ENCODE assay signal across 9 mouse cellular contexts in genomic region chr12:49951821-49952220, GRCm38 (mm10).
DNase-seq lines count a peak whose midpoint lies in the region; ATAC-seq and TF ChIP-seq lines count a peak whose summit lies in the region.
"Had no signal": no experiment of that assay in that cellular context is flagged by ENCODE, and none has a peak within 500 bp of the region (broad histone marks: within the 10 kb centered on the region; RNA-seq: fewer than 3 reads in every experiment).

No protein-coding gene starts in this region.

- no peak overlapping the region for H3K9ac ChIP-seq in forebrain, embryonic 16.5 days (replicated peaks; ENCODE audit: low read depth, low read length)
- H3K9ac ChIP-seq: limb, embryonic 12.5 days had no signal

- H3K4me3 ChIP-seq in forebrain, embryonic 16.5 days (replicated peaks; ENCODE audit: low read length), result no peak overlapping the region
- H3K4me3 ChIP-seq in left cerebral cortex, adult 2 months, result no peak overlapping the region
- H3K4me3 ChIP-seq: limb, embryonic 12.5 days had no signal

- no peaks in the 10 kb centered on the region for H3K27me3 ChIP-seq in forebrain, embryonic 16.5 days (replicated peaks; ENCODE audit: control insufficient read depth, insufficient read depth, low read length)
- H3K27me3 ChIP-seq: limb, embryonic 12.5 days had no signal

- H3K36me3 ChIP-seq in forebrain, embryonic 16.5 days (ENCODE audit: control insufficient read depth, insufficient read depth), result no peaks in the 10 kb centered on the region
- H3K36me3 ChIP-seq: limb, embryonic 12.5 days had no signal

- no peak overlapping the region for H3K4me2 ChIP-seq in forebrain, embryonic 16.5 days (ENCODE audit: low read length)
- H3K4me2 ChIP-seq: limb, embryonic 12.5 days had no signal

- no peaks in the 10 kb centered on the region for H3K9me3 ChIP-seq in forebrain, embryonic 16.5 days (ENCODE audit: control insufficient read depth, low read length)
- H3K9me3 ChIP-seq: limb, embryonic 12.5 days had no signal

- H3K4me1 ChIP-seq in forebrain, embryonic 16.5 days (replicated peaks; ENCODE audit: control insufficient read depth, insufficient read depth, low read length), result peaks cover 4% of the 10 kb centered on the region
- H3K4me1 ChIP-seq: limb, embryonic 12.5 days had no signal

- TF ChIP-seq CTCF in left cerebral cortex, adult 2 months (IDR thresholded peaks at IDR 0.05), result peak; percentile 80

- ATAC-seq in forebrain, embryonic 16.5 days, result peak; percentile 67

- H3K27ac ChIP-seq in forebrain, embryonic 16.5 days (ENCODE audit: low read length), result peak overlapping the region; percentile 51
- peak overlapping the region; percentile 77 for H3K27ac ChIP-seq in left cerebral cortex, adult 2 months
- H3K27ac ChIP-seq: limb, embryonic 12.5 days had no signal

- WGBS in forebrain, embryonic 16.5 days, result 21% methylated on average over 5 of the region's 5 CpGs

- intact Hi-C loops in left cerebral cortex, adult 2 months (cut with DNase I), result loop anchor here (2.0 to 5.0 kb wide), 8 partner anchors 130 to 575 kb away; no protein-coding TSS in a partner anchor

- peak; percentile 10 to 17 for DNase-seq in kidney, postnatal 4 days
- no peak for DNase-seq in kidney, adult 8-10 months
- peak; percentile 5 to 31 for DNase-seq in adrenal gland, postnatal 36 days
- DNase-seq in left cerebral cortex, adult 2 months (ENCODE audit: extremely low spot score in 1 of 2, low spot score in 2 of 2), result peak; percentile 47 to 57
- DNase-seq in right cerebral cortex, postnatal 25 days, result peak; percentile 62
- DNase-seq in T-cell, adult 2 months (ENCODE audit: low spot score), result no peak
- DNase-seq in ovary, postnatal 10 days (ENCODE audit: low spot score), result no peak

Comparison
In these comparisons a context has a peak if more than half of its experiments do, and no peak if none do; other contexts are left out.
1. DNase-seq: peak in kidney, postnatal 4 days (2 of 2), adrenal gland, postnatal 36 days (2 of 2), left cerebral cortex, adult 2 months (2 of 2) and right cerebral cortex, postnatal 25 days (single experiment); none in kidney, adult 8-10 months (0 of 2), T-cell, adult 2 months (single experiment) and ovary, postnatal 10 days (single experiment).